Comparison of ENCODE assay signal across 8 mouse cellular contexts in the genomic region with DNA sequence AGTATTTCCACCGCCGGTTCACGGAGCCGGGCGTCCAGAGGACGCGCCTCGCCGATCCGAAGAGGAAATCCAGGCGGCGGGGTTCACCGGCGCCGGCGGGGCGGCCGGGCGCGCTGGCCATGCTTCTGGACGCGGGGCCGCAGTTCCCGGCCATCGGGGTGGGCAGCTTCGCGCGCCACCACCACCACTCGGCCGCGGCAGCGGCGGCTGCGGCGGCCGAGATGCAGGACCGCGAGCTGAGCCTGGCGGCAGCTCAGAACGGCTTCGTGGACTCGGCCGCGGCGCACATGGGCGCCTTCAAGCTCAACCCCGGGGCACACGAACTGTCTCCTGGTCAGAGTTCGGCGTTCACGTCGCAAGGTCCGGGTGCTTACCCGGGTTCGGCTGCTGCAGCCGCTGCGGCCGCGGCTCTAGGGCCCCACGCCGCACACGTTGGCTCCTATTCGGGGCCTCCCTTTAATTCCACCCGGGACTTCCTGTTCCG. TPM values are rescaled to one million over a fixed set of nuclear protein-coding genes. Genes with fewer than 3 reads are reported as not detected.
DNase-seq lines count a peak whose midpoint lies in the region; ATAC-seq and TF ChIP-seq lines count a peak whose summit lies in the region.

No protein-coding gene starts in this region.

- peak overlapping the region; percentile 56 for H3K4me3 ChIP-seq in heart, embryonic 13.5 days
- H3K4me3 ChIP-seq in G1E (ENCODE audit: low read depth, low read length) = peak overlapping the region; percentile 37; the same call in 1 of the 2 replicates
- peak overlapping the region; percentile 39 for H3K4me3 ChIP-seq in liver, postnatal 0 days (ENCODE audit: low read depth, low read length)

- ATAC-seq in heart, embryonic 13.5 days (ENCODE audit: extremely low read depth, insufficient number of reproducible peaks, low FRiP score, low TSS enrichment) = no peak
- no peak for ATAC-seq in G1E (ENCODE audit: extremely low read depth, insufficient number of reproducible peaks, low FRiP score, poor library complexity, severe bottlenecking)
- ATAC-seq in liver, postnatal 0 days = no peak

- peak overlapping the region; percentile 17; the same call in 1 of the 2 replicates for H3K9ac ChIP-seq in heart, embryonic 13.5 days
- no peak overlapping the region for H3K9ac ChIP-seq in liver, postnatal 0 days (replicated peaks)

- no peaks in the 10 kb centered on the region for H3K9me3 ChIP-seq in heart, embryonic 13.5 days
- peaks cover 39% of the 10 kb centered on the region for H3K9me3 ChIP-seq in G1E (replicated peaks)
- no peaks in the 10 kb centered on the region for H3K9me3 ChIP-seq in liver, postnatal 0 days (ENCODE audit: low read length)

- no peak for TF ChIP-seq CTCF in G1E (IDR thresholded peaks at IDR 0.05; ENCODE audit: low read depth, low read length)
- TF ChIP-seq CTCF in liver, postnatal 0 days (IDR thresholded peaks at IDR 0.05; ENCODE audit: low read depth) = no peak

- H3K4me2 ChIP-seq in heart, embryonic 13.5 days = peak overlapping the region; percentile 79
- peak overlapping the region; percentile 66 for H3K4me2 ChIP-seq in liver, postnatal 0 days (ENCODE audit: low read depth, low read length)

- DNase-seq in heart, postnatal 25 days (ENCODE audit: low spot score) = no peak
- no peak for DNase-seq in G1E (ENCODE audit: low spot score)
- DNase-seq in forelimb bud, embryonic 11.5 days (ENCODE audit: low read depth, low spot score) = peak; percentile 21
- no peak for DNase-seq in liver, postnatal 0 days
- no peak for DNase-seq in urinary bladder, postnatal 25 days (ENCODE audit: low spot score)
- no peak for DNase-seq in layer of hippocampus, postnatal 36 days
- DNase-seq in right cerebral cortex, postnatal 4 days = no peak

- H3K4me1 ChIP-seq in heart, embryonic 13.5 days = peaks cover 35% of the 10 kb centered on the region
- no peaks in the 10 kb centered on the region for H3K4me1 ChIP-seq in G1E (ENCODE audit: insufficient read depth, low read depth, low read length)
- peaks cover 13% of the 10 kb centered on the region for H3K4me1 ChIP-seq in liver, postnatal 0 days (ENCODE audit: insufficient read depth)

- under 1% methylated on average over 63 of the region's 65 CpGs for WGBS in heart, embryonic 13.5 days
- WGBS in liver, postnatal 0 days (ENCODE audit: insufficient replicate concordance) = 1% methylated on average over 48 of the region's 65 CpGs

- intact Hi-C loops in heart, postnatal 25 days (cut with DNase I) = loop anchor here (10.0 kb wide), 1 partner anchor 291 kb away; a partner anchor contains a TSS

- H3K27ac ChIP-seq in heart, embryonic 13.5 days (replicated peaks) = no peak overlapping the region
- no peak overlapping the region for H3K27ac ChIP-seq in liver, postnatal 0 days (ENCODE audit: low read depth)

- H3K27me3 ChIP-seq in heart, embryonic 13.5 days (replicated peaks) = peaks cover 98% of the 10 kb centered on the region
- H3K27me3 ChIP-seq in G1E (ENCODE audit: insufficient read depth, low read length) = peaks cover 19% of the 10 kb centered on the region; the same call in 1 of the 2 replicates
- peaks cover 100% of the 10 kb centered on the region for H3K27me3 ChIP-seq in liver, postnatal 0 days (ENCODE audit: insufficient read depth, low read length)

- TF ChIP-seq EP300 in liver, postnatal 0 days (IDR thresholded peaks at IDR 0.05; ENCODE audit: low read depth) = no peak

- no peaks in the 10 kb centered on the region for H3K36me3 ChIP-seq in heart, embryonic 13.5 days
- no peaks in the 10 kb centered on the region for H3K36me3 ChIP-seq in G1E (replicated peaks)
- H3K36me3 ChIP-seq in liver, postnatal 0 days (replicated peaks; ENCODE audit: insufficient read depth, low read length) = no peaks in the 10 kb centered on the region

RNA-seq across cellular contexts. Expression of a gene that starts 0.4 kb away (rescaled TPM):
- polyA plus RNA-seq in heart, embryonic 13.5 days (2015; fragmentation: Nextera tagmentation; extraction: Ambion mirVana) = not detected in 2 replicates
- not detected for total RNA-seq in heart, postnatal 25 days (2021)
- not detected in 2 replicates for total RNA-seq in G1E (2014; fragmentation: Nextera tagmentation)
- total RNA-seq in G1E (2017) = 0.16 TPM in 1 of 2 replicates, not detected in the other
- polyA plus RNA-seq in G1E (2012) = not detected in 2 replicates
- polyA plus RNA-seq in liver, postnatal 0 days (2015; fragmentation: Nextera tagmentation; extraction: Ambion mirVana) = not detected in 2 replicates
- 10 to 100 TPM; 17.3 to 19.5 TPM for total RNA-seq in layer of hippocampus, postnatal 36 days (2021)

RNA-seq across cellular contexts. Expression of a gene that starts 10.1 kb away (rescaled TPM):
- polyA plus RNA-seq in heart, embryonic 13.5 days (2015; fragmentation: Nextera tagmentation; extraction: Ambion mirVana) = 0.06 TPM in 1 of 2 replicates, not detected in the other
- not detected for total RNA-seq in heart, postnatal 25 days (2021)
- total RNA-seq in G1E (2014; fragmentation: Nextera tagmentation) (not detected in 2 replicates), G1E (2017) (0.05 TPM in 1 of 2 replicates, not detected in the other)
- polyA plus RNA-seq in G1E (2012) = not detected in 2 replicates
- not detected in 2 replicates for polyA plus RNA-seq in liver, postnatal 0 days (2015; fragmentation: Nextera tagmentation; extraction: Ambion mirVana)
- 1 to 10 TPM; 2.3 to 4.6 TPM for total RNA-seq in layer of hippocampus, postnatal 36 days (2021)

RNA-seq across cellular contexts. Expression of a gene that starts 14.8 kb away (rescaled TPM):
- polyA plus RNA-seq in heart, embryonic 13.5 days (2015; fragmentation: Nextera tagmentation; extraction: Ambion mirVana) = 0.09 TPM in 1 of 2 replicates, not detected in the other
- total RNA-seq in heart, postnatal 25 days (2021) = not detected
- total RNA-seq in G1E (2014; fragmentation: Nextera tagmentation) (not detected in 2 replicates), G1E (2017) (0.11 TPM in 1 of 2 replicates, not detected in the other)
- not detected in 2 replicates for polyA plus RNA-seq in G1E (2012)
- not detected in 2 replicates for polyA plus RNA-seq in liver, postnatal 0 days (2015; fragmentation: Nextera tagmentation; extraction: Ambion mirVana)
- total RNA-seq in layer of hippocampus, postnatal 36 days (2021) = not detected

RNA-seq across cellular contexts. Expression of a gene that starts 24.7 kb away (rescaled TPM):
- not detected in 2 replicates for polyA plus RNA-seq in heart, embryonic 13.5 days (2015; fragmentation: Nextera tagmentation; extraction: Ambion mirVana)
- total RNA-seq in heart, postnatal 25 days (2021) = not detected
- total RNA-seq in G1E (2014; fragmentation: Nextera tagmentation) (not detected in 2 replicates), G1E (2017) (0.05 TPM in 1 of 2 replicates, not detected in the other)
- not detected in 2 replicates for polyA plus RNA-seq in G1E (2012)
- polyA plus RNA-seq in liver, postnatal 0 days (2015; fragmentation: Nextera tagmentation; extraction: Ambion mirVana) = not detected in 2 replicates
- under 1 TPM; 0.27 to 0.68 TPM for total RNA-seq in layer of hippocampus, postnatal 36 days (2021)

RNA-seq across cellular contexts. Expression of a gene that starts 58.5 kb away (rescaled TPM):
- 22.6 and 22.8 TPM in 2 replicates for polyA plus RNA-seq in heart, embryonic 13.5 days (2015; fragmentation: Nextera tagmentation; extraction: Ambion mirVana)
- total RNA-seq in heart, postnatal 25 days (2021) = 10 to 100 TPM; 78.0 to 90.8 TPM
- total RNA-seq in G1E (2014; fragmentation: Nextera tagmentation) = 67.0 and 79.4 TPM in 2 replicates
- 42.7 and 65.8 TPM in 2 replicates for total RNA-seq in G1E (2017)
- 15.3 and 17.4 TPM in 2 replicates for polyA plus RNA-seq in G1E (2012)
- 30.3 and 31.3 TPM in 2 replicates for polyA plus RNA-seq in liver, postnatal 0 days (2015; fragmentation: Nextera tagmentation; extraction: Ambion mirVana)
- 10 to 100 TPM; 36.1 to 52.2 TPM for total RNA-seq in layer of hippocampus, postnatal 36 days (2021)

Comparison
In these comparisons a context has a peak if more than half of its experiments do, and no peak if none do; other contexts are left out.
1. RNA of a gene that starts 0.4 kb away (total RNA-seq): 17.3 to 19.5 TPM in layer of hippocampus, postnatal 36 days; 0.16 TPM in G1E and not detected in heart, postnatal 25 days; every median in the first group is over 10 times any median in the second.
2. Peak in every context shown above with its lines, with median percentiles within 50 percentile points of each other: H3K4me3 ChIP-seq.